Mouse (Mus musculus) ES-E14 (cell line): ENCODE data around the gene Cyfip2. TPM values are rescaled to one million over a fixed set of nuclear protein-coding genes. Genes with fewer than 3 reads are reported as not detected.

Source experiments
- DNase-seq: peaks from one replicate; pipeline ENCODE4 v3.0.0-alpha.2; 2013; ENCODE audit warnings: low read depth, low spot score
- H3K27ac ChIP-seq: 2 replicates; pipeline ENCODE4 v1.5.1; 2012; ENCODE audit warnings: low read depth, mild to moderate bottlenecking, low read length, moderate library complexity, mixed read lengths; ENCODE audit not compliant: poor library complexity, insufficient read depth, severe bottlenecking
- H3K36me3 ChIP-seq: 2 replicates; pipeline ENCODE4 v1.6.1; 2012; ENCODE audit warnings: mild to moderate bottlenecking, low read length, moderate library complexity, mixed read lengths; ENCODE audit not compliant: control insufficient read depth, poor library complexity, insufficient read depth, severe bottlenecking
- H3K4me1 ChIP-seq, 2 experiments: fragments of 150-350 bp in 1 of 2; sonication (generic) in 1 of 2; 2 replicates each; pipeline ENCODE4 v1.6.1; 2012; ENCODE audit warnings: low read length in 2 of 2, mild to moderate bottlenecking in 1 of 2, mixed read lengths in 1 of 2; ENCODE audit not compliant: control insufficient read depth in 2 of 2, insufficient read depth in 2 of 2, poor library complexity in 1 of 2
- H3K4me3 ChIP-seq, 2 experiments: fragments of 150-350 bp in 1 of 2; sonication (generic) in 1 of 2; 2 replicates each; pipeline ENCODE4 v1.5.1; 2012; ENCODE audit warnings: low read length in 2 of 2, low read depth in 1 of 2, mild to moderate bottlenecking in 1 of 2, mixed read lengths in 1 of 2; ENCODE audit not compliant: insufficient read depth in 1 of 2, poor library complexity in 1 of 2, severe bottlenecking in 1 of 2
- H3K9ac ChIP-seq: 2 replicates; pipeline ENCODE4 v1.6.1; 2012; ENCODE audit warnings: low read depth, mild to moderate bottlenecking, low read length, mixed read lengths; ENCODE audit not compliant: poor library complexity, insufficient read depth, severe bottlenecking
- H3K9me3 ChIP-seq: fragments of 150-350 bp; sonication (generic); 2 replicates; pipeline ENCODE4 v1.6.1; 2012; ENCODE audit warnings: low read depth, mild to moderate bottlenecking, low read length; ENCODE audit not compliant: control insufficient read depth, insufficient read depth
- CHD2 ChIP-seq: IDR thresholded peaks from 2 replicates; pipeline ENCODE4 v1.6.1; 2014; ENCODE audit warnings: mild to moderate bottlenecking, low read depth, low read length, inconsistent platforms
- HCFC1 ChIP-seq: IDR thresholded peaks from 2 replicates; pipeline ENCODE4 v1.6.1; 2012; ENCODE audit warnings: low read length, inconsistent platforms, borderline replicate concordance; ENCODE audit not compliant: insufficient read depth
- MAFK ChIP-seq: IDR thresholded peaks from 2 replicates; pipeline ENCODE4 v1.6.1; 2014; ENCODE audit warnings: mild to moderate bottlenecking, low read depth, low read length, inconsistent platforms; ENCODE audit not compliant: insufficient read depth
- ZC3H11A ChIP-seq: IDR thresholded peaks from 2 replicates; pipeline ENCODE4 v1.6.1; 2012; ENCODE audit warnings: low read depth, mild to moderate bottlenecking, inconsistent platforms, low read length, borderline replicate concordance
- ZNF384 ChIP-seq: IDR thresholded peaks from 2 replicates; pipeline ENCODE4 v1.6.1; 2012; ENCODE audit warnings: low read depth, low read length, inconsistent platforms
- in situ Hi-C, 2 experiments: fragments of 600-800 bp; cut with MboI; formaldehyde crosslinking; loops; one replicate each; pipeline ENCODE4 v1.15.1; 2025; ENCODE audit warnings: low sequenced_read_pairs in 2 of 2, inconsistent platforms in 1 of 2; ENCODE audit not compliant: unreplicated experiment in 2 of 2
- total RNA-seq: library from RNA; depleted of rRNA; stranded (reverse); fragments of 300-350 nt; gene quantifications from 2 replicates; pipeline ENCODE4 v1.2.3, GENCODE M21; 2012

The Cyfip2 gene
- total RNA-seq, 1 experiment, result 7.4 TPM

- in situ Hi-C loops, result no loop called here
- Histone ChIP-seq H3K9ac (no peak overlapping the region), H3K4me1 (no peaks in the 10 kb centered on the region), H3K27ac (no peak overlapping the region), H3K4me3 (no peak overlapping the region), H3K36me3 (no peaks in the 10 kb centered on the region; the same call in 1 of the 2 replicates), H3K9me3 (no peaks in the 10 kb centered on the region)
- DNase-seq, result no peak
- TF ChIP-seq ZC3H11A, result no peak
- no peak for TF ChIP-seq ZNF384
- no peak for TF ChIP-seq MAFK
Observed at GRCm38 (mm10) chr11:46269893-46270292, 42.8 kb downstream of the Cyfip2 start.

DNA sequence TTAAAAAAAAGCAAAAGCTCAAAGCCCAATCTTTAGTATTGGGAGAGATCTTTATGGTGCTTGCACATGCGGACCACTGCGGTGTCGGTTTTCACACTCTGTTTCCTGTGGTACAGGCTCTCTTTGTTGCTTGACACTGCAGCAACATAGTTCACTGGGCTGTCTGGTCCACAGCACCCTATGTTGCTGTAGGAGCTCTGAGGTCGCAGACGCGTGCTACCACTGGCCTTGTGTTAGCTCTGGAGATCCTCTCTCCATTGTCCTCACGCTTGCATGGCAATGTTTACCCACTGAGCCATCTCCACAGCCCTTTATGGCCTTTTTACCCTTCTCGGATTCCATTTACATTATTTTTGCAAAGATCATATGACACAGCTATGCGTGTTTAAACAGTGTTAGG is 43.3 kb downstream of the Cyfip2 start:
- Histone ChIP-seq H3K27ac (no peak overlapping the region), H3K9me3 (no peaks in the 10 kb centered on the region), H3K9ac (no peak overlapping the region), H3K4me3 (no peak overlapping the region), H3K4me1 (no peaks in the 10 kb centered on the region), H3K36me3 (no peaks in the 10 kb centered on the region; the same call in 1 of the 2 replicates)
- in situ Hi-C loops, result no loop called here
- no peak for DNase-seq
- TF ChIP-seq CHD2, result no peak
- no peak for TF ChIP-seq HCFC1
- no peak for TF ChIP-seq ZNF384
- TF ChIP-seq MAFK, result no peak
- TF ChIP-seq ZC3H11A, result no peak

GRCm38 (mm10) chr11:46268991-46269390 is 43.7 kb downstream of the Cyfip2 start:
- no peaks in the 10 kb centered on the region for H3K9me3 ChIP-seq
- H3K4me3 ChIP-seq, result no peak overlapping the region
- H3K36me3 ChIP-seq, result no peaks in the 10 kb centered on the region; the same call in 1 of the 2 replicates
- H3K9ac ChIP-seq, result no peak overlapping the region
- no peak for DNase-seq
- H3K4me1 ChIP-seq, result no peaks in the 10 kb centered on the region
- no peak for TF ChIP-seq CHD2
- TF ChIP-seq ZNF384, result no peak
- no peak for TF ChIP-seq MAFK
- TF ChIP-seq HCFC1, result no peak
- TF ChIP-seq ZC3H11A, result no peak
- in situ Hi-C loops, result no loop called here
- no peak overlapping the region for H3K27ac ChIP-seq

- in situ Hi-C loops, result no loop called here
- Histone ChIP-seq H3K4me3 (no peak overlapping the region), H3K27ac (no peak overlapping the region), H3K36me3 (peaks cover 5% of the 10 kb centered on the region; the same call in 1 of the 2 replicates), H3K9me3 (no peaks in the 10 kb centered on the region), H3K4me1 (no peaks in the 10 kb centered on the region), H3K9ac (no peak overlapping the region)
- TF ChIP-seq CHD2 (no peak), ZC3H11A (no peak), HCFC1 (no peak), ZNF384 (no peak), MAFK (no peak)
- no peak for DNase-seq
Observed at GRCm38 (mm10) chr11:46265031-46265786, 47.5 kb downstream of the Cyfip2 start.

GRCm38 (mm10) chr11:46264584-46264983 is 48.1 kb downstream of the Cyfip2 start:
- no peak overlapping the region for H3K9ac ChIP-seq
- peaks cover 5% of the 10 kb centered on the region; the same call in 1 of the 2 replicates for H3K36me3 ChIP-seq
- H3K4me3 ChIP-seq, result no peak overlapping the region

More at GRCm38 (mm10) chr11:46264584-46264983, 48.1 kb downstream of the Cyfip2 start:
- Histone ChIP-seq H3K9me3 (no peaks in the 10 kb centered on the region), H3K4me1 (no peaks in the 10 kb centered on the region), H3K27ac (no peak overlapping the region)
- DNase-seq, result no peak
- in situ Hi-C loops, result no loop called here
- TF ChIP-seq ZNF384 (no peak), MAFK (no peak), HCFC1 (no peak), ZC3H11A (no peak), CHD2 (no peak)
